Mouse (Mus musculus) limb, embryonic 13.5 days (tissue): ENCODE measurements around the gene 4933430I17Rik. TPM values are rescaled to one million over a fixed set of nuclear protein-coding genes. Genes with fewer than 3 reads are reported as not detected.

ENCODE experiments used
- ATAC-seq: fragments of 200-750 bp; cut with Nextera tagmentation; 2 replicates; pipeline ENCODE4 v1.8.0; 2017; ENCODE audit warnings: low read depth, moderate number of reproducible peaks, moderate TSS enrichment; ENCODE audit not compliant: low FRiP score
- H3K27ac ChIP-seq: fragments of 300-500 bp; sonication (generic); 2 replicates; pipeline ENCODE4 v1.5.1; 2015; ENCODE audit warnings: inconsistent platforms, mild to moderate bottlenecking, moderate library complexity
- H3K27me3 ChIP-seq: fragments of 300-500 bp; sonication (generic); 2 replicates; pipeline ENCODE4 v1.6.1; 2015; ENCODE audit warnings: mild to moderate bottlenecking, inconsistent platforms
- H3K36me3 ChIP-seq: fragments of 300-500 bp; sonication (generic); 2 replicates; pipeline ENCODE4 v1.6.1; 2015; ENCODE audit warnings: inconsistent platforms, mild to moderate bottlenecking, moderate library complexity
- H3K4me1 ChIP-seq: fragments of 300-500 bp; sonication (generic); 2 replicates; pipeline ENCODE4 v1.6.1; 2015; ENCODE audit warnings: inconsistent platforms
- H3K4me2 ChIP-seq: fragments of 300-500 bp; sonication (generic); replicated peaks from 2 replicates; pipeline ENCODE4 v1.6.1; 2015; ENCODE audit warnings: inconsistent platforms, mild to moderate bottlenecking, moderate library complexity
- H3K4me3 ChIP-seq: fragments of 300-500 bp; sonication (generic); 2 replicates; pipeline ENCODE4 v1.5.1; 2015; ENCODE audit warnings: moderate library complexity, mild to moderate bottlenecking, inconsistent platforms
- H3K9ac ChIP-seq: fragments of 300-500 bp; sonication (generic); 2 replicates; pipeline ENCODE4 v1.6.1; 2015; ENCODE audit warnings: mild to moderate bottlenecking, inconsistent platforms
- H3K9me3 ChIP-seq: fragments of 300-500 bp; sonication (generic); 2 replicates; pipeline ENCODE4 v1.6.1; 2016; ENCODE audit warnings: inconsistent platforms
- WGBS: fragments of 180-500 bp; shearing (Covaris S2); methylation state at CpG from one replicate; pipeline ENCODE4 v1.1.7; 2015; 5-methylcytosine and 5-hydroxymethylcytosine counted together
- polyA plus RNA-seq: library from polyadenylated mRNA; unstranded; fragments of >200 nt; fragmentation: Nextera tagmentation; extraction: Ambion mirVana; gene quantifications from 2 replicates; pipeline ENCODE4 v1.2.1, GENCODE M21; 2015

Gene 4933430I17Rik
- polyA plus RNA-seq, 1 experiment from 2014 or later: 0.60 TPM

DNA sequence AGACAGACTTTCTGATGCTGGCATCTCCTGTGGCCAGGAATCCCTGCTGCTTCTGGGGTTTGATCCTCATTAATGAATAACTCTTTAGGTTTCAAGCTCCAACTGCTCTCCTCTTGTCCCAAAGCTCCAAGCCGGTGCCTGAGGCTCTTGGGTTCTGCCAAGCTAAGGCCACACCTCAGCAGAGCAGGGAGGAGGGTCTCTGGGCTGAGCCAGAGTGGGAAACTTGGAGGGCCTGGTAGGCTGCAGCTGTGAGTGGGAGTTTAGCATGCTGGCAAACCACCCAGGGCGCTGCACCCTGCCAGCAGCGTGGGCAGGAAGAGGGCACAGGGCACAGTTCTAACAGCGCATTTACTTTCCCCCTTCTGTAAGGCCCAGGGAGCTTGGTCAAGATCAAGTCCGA is 16.3 kb upstream of the 4933430I17Rik start:
- no peak for ATAC-seq
- no peaks in the 10 kb centered on the region for H3K9me3 ChIP-seq
- H3K4me1 ChIP-seq: no peaks in the 10 kb centered on the region
- H3K4me3 ChIP-seq: no peak overlapping the region
- no peak overlapping the region for H3K4me2 ChIP-seq
- H3K36me3 ChIP-seq: peaks cover 66% of the 10 kb centered on the region
- H3K27me3 ChIP-seq: no peaks in the 10 kb centered on the region
- no peak overlapping the region for H3K27ac ChIP-seq
- WGBS: 95% methylated on average over 5 of the region's 5 CpGs
- H3K9ac ChIP-seq: no peak overlapping the region

DNA sequence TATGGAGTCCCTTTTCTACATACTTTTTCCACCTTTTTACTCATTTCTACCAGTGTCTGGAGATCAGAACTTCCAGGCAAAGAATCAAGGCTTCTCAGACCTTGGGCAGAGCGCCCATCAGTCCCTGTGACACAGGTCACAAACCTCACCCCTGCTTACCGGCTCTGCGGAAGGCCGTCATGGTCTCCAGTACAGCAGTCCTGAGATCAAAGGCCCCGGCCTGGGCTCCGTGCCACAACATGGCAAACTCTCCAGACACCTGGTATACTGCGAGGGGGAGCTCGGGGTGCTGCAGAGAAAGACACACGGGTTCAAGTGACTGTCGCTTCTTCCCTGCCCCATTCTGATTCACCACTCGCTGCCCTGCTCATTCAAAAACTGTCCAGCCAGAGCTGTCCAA is 15.2 kb upstream of the 4933430I17Rik start:
- H3K9me3 ChIP-seq: no peaks in the 10 kb centered on the region
- H3K4me2 ChIP-seq: no peak overlapping the region
- no peaks in the 10 kb centered on the region for H3K27me3 ChIP-seq
- no peak overlapping the region; the same call in 1 of the 2 replicates for H3K9ac ChIP-seq
- no peak overlapping the region for H3K27ac ChIP-seq
- no peak for ATAC-seq
- H3K36me3 ChIP-seq: peaks cover 69% of the 10 kb centered on the region
- H3K4me1 ChIP-seq: no peaks in the 10 kb centered on the region
- WGBS: 88% methylated on average over 11 of the region's 11 CpGs
- no peak overlapping the region for H3K4me3 ChIP-seq

DNA sequence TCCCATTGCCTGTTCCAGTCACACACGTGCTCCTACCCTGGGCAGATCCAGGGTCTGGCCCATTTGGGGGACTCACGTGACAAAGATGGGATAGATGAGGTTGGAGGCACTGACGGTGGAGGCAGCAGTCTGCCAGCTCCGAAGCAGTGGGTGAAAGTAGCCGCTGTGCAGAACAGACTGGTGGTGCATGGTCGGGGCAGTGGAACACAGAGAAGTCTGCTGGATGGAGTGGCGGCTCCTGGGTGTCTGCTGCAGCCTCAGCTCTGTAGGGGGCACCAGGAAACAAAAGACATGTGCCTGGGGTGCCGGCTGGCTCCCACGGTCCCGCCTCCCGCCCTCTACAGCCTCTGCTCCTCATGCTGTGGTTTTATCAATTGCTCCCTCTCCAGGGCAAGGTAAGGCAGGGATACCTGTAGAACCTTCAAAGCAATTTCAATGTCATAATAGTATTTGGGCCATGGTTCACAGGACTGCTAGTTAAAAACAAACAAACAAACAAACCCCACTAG is 11.1 kb upstream of the 4933430I17Rik start:
- Histone ChIP-seq H3K27me3 (no peaks in the 10 kb centered on the region), H3K4me2 (no peak overlapping the region), H3K4me3 (no peak overlapping the region), H3K36me3 (peaks cover 51% of the 10 kb centered on the region), H3K9me3 (no peaks in the 10 kb centered on the region), H3K4me1 (peaks cover 31% of the 10 kb centered on the region), H3K9ac (no peak overlapping the region), H3K27ac (no peak overlapping the region)
- WGBS: 43% methylated on average over 11 of the region's 11 CpGs
- no peak for ATAC-seq

DNA sequence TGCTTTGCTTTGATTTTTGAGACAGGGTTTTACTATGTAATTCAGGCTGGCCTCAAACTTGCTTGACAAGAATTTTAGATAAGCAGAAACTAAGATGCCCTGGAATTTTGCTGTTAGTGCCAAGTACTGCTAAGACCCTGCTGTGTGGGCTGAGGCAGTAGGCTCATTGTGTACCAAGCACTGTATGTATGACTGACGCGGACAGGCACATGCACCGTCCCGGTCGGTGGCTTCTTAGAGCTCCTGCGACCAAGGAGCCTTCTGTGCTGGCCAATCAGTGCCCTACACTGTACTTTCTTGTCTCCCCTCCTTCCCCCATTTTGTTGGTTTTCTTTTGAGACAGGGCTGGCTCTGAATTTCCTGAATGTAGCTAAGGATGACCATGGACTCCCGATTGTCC is 10.2 kb upstream of the 4933430I17Rik start:
- Histone ChIP-seq H3K36me3 (peaks cover 42% of the 10 kb centered on the region), H3K4me1 (peaks cover 33% of the 10 kb centered on the region), H3K9me3 (no peaks in the 10 kb centered on the region), H3K27me3 (no peaks in the 10 kb centered on the region), H3K4me3 (no peak overlapping the region), H3K9ac (no peak overlapping the region), H3K27ac (no peak overlapping the region), H3K4me2 (no peak overlapping the region)
- WGBS: 91% methylated on average over 7 of the region's 7 CpGs
- ATAC-seq: no peak

DNA sequence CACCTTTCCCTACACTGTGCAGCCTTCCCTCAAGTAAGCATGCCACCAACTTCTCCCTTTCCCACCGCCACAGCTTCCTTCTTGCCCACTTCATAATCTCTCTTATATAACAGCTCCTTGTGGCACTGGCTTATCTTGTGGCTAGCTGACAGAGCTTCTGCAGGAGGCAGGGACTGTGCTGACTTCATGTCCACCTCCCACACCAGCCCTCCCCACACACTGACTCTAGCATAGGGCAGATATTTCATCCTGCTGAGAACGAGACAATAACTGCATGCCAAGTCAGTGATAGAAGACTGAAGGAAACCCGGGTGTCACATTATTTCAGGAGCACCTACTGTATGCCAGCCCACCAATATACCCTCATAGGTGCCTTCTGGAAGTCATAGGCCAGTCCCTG is 9.7 kb upstream of the 4933430I17Rik start:
- H3K9me3 ChIP-seq: no peaks in the 10 kb centered on the region
- H3K9ac ChIP-seq: no peak overlapping the region
- no peak overlapping the region for H3K27ac ChIP-seq
- ATAC-seq: no peak
- peaks cover 37% of the 10 kb centered on the region for H3K36me3 ChIP-seq
- no peaks in the 10 kb centered on the region for H3K27me3 ChIP-seq
- 82% methylated on average over 3 of the region's 3 CpGs for WGBS
- H3K4me2 ChIP-seq: no peak overlapping the region
- peaks cover 33% of the 10 kb centered on the region for H3K4me1 ChIP-seq
- H3K4me3 ChIP-seq: no peak overlapping the region

DNA sequence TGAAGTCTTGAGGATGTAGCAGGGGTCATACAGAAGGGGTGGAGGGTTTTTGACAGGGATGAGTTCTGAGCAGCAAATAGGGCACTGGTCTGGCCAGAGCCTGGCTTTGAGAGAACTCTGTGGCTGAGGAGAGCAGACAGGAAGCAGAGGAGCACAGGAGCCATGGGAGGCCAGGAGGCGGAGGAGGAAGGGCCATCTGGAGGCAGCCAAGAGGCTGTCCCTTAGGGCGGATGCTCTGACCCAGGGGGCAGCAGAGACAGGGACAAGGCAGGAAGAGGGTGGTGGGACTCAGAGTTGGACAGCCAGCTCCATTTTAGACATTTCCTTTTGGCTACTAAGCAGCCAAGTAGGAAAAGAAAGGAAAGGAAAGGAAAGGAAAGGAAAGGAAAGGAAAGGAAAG is 9.1 kb upstream of the 4933430I17Rik start:
- Histone ChIP-seq H3K9ac (no peak overlapping the region), H3K27me3 (no peaks in the 10 kb centered on the region), H3K9me3 (no peaks in the 10 kb centered on the region), H3K4me2 (no peak overlapping the region), H3K4me1 (peaks cover 33% of the 10 kb centered on the region), H3K27ac (no peak overlapping the region), H3K4me3 (no peak overlapping the region), H3K36me3 (peaks cover 31% of the 10 kb centered on the region)
- 53% methylated on average over 2 of the region's 2 CpGs for WGBS
- ATAC-seq: no peak

DNA sequence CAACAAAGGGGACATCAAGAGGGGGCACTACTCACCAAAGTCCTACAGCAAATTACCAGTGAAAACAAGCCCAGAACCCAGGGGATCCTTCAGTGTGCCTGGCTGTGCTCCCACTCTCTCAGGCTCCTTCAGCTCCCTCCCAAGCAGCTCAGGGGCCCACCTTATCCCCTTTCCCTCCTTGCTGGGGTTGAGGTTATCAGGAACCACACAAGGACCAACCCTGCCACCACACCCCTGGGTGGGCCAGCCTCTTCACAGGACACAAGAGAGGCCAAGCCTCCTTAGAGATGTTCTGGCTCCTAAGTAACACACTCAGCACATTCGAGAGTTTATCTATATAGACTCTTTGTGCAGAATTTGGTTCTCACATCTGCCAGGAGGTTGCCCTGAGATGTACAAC is 8.6 kb upstream of the 4933430I17Rik start:
- Histone ChIP-seq H3K27ac (no peak overlapping the region), H3K4me1 (peaks cover 33% of the 10 kb centered on the region), H3K9ac (no peak overlapping the region), H3K27me3 (no peaks in the 10 kb centered on the region), H3K4me3 (no peak overlapping the region), H3K9me3 (no peaks in the 10 kb centered on the region), H3K4me2 (no peak overlapping the region), H3K36me3 (peaks cover 26% of the 10 kb centered on the region)
- 86% methylated on average over 1 of the region's 1 CpGs for WGBS
- ATAC-seq: no peak

DNA sequence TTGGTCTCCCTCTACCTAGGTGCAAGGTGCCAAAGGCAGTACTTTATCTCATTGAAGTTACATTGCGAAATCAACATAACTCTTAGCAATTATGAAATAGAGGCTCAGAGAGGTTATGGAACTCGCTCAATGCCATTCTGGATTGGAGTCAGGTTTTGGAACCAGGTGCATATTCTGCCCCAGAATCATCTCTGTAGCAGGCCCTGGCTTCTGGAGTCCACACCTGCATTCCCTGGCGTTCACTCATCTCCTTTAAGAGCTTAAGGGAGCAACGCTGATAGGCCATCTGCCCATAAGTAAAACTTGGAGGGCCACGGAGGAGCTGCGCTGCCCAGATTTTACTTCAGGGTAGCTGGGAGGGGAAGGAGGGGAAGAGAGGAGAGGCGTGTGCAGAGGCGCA is 8.1 kb upstream of the 4933430I17Rik start:
- ATAC-seq: no peak
- H3K4me2 ChIP-seq: no peak overlapping the region
- no peak overlapping the region for H3K4me3 ChIP-seq
- H3K27ac ChIP-seq: no peak overlapping the region
- WGBS: 72% methylated on average over 8 of the region's 8 CpGs
- no peaks in the 10 kb centered on the region for H3K9me3 ChIP-seq
- H3K27me3 ChIP-seq: no peaks in the 10 kb centered on the region
- peaks cover 33% of the 10 kb centered on the region for H3K4me1 ChIP-seq
- peaks cover 25% of the 10 kb centered on the region for H3K36me3 ChIP-seq
- H3K9ac ChIP-seq: peak overlapping the region; percentile 31; the same call in 1 of the 2 replicates

DNA sequence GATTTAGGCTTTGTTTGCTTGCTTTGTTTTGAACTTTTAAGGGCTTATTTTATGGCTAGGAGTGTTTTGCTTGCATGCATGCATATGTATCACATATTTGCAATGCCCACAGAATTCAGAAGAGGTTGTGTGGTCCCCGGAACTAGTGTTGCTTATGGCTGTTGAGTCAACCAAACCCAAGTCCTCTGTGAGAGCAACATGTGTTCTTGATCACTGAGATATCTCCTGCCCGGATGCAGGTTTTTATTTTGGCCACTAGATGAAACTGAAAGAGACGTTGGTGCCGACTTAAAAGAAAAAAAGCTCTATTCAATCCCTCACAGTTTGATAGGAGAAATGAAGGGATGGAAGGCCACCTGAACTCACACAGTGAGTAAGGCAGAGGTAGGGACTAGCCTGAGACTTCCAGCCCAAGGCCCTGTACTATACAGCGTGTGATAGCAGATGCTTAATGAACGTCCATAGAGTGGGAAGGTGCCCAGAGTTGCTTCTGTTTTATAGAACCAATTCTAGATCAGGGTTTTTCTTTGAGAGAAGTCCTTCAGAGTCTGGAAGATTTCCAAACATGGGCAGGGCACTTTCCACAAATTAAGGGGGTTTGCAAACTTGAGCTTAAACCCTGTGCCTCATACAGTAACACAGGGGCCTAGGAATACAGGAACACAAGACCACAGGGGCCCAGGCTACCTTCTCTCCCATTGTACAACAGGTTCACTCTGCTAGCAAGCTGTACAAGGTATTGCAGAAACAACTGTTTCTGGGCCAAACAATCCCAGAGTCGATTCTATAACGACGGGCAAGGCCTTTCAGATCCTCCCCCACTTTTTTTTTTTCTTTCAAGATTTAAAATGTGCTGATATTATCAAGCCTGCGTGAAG is 7.4 kb upstream of the 4933430I17Rik start:
- H3K9ac ChIP-seq: peak overlapping the region; percentile 85
- H3K4me2 ChIP-seq: peak overlapping the region; percentile 81
- no peak for ATAC-seq
- 65% methylated on average over 10 of the region's 10 CpGs for WGBS
- no peaks in the 10 kb centered on the region for H3K9me3 ChIP-seq
- no peaks in the 10 kb centered on the region for H3K27me3 ChIP-seq
- H3K27ac ChIP-seq: no peak overlapping the region
- peaks cover 33% of the 10 kb centered on the region for H3K4me1 ChIP-seq
- peak overlapping the region; percentile 70 for H3K4me3 ChIP-seq
- H3K36me3 ChIP-seq: peaks cover 25% of the 10 kb centered on the region

DNA sequence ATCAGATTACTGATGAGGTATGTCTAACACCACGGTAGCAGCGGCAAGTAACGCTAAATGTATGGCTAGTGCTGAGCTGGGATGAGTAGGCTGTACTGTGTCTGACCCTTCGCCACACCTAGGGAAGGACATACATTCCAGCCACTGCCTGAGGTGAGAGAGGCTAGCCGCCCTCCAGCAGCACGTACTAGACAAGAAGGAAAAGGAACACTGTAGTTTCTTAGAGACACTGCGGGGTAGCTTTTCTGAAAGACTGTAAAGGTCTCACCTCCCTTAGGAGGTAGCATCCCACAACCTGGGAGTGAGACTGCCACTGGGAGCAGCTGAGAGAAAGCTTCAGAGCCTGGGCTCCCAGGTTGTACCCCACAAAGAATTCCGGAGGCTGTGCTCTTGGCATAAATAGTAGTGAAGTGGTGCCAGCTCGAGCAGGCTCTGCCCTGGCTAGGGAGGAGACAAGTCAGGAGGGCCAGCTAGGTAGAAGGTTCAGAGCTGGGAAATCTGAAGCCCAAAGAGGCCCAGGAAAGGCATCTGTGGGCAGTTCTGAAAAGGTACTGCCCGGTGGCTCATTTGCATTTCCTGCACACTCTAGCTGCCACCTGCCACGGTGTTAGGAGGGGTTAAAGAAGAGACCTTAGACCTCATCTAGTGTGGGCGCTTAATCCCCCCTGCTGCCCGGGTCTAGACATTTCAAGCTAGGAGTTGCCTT is 6.6 kb upstream of the 4933430I17Rik start:
- Histone ChIP-seq H3K36me3 (peaks cover 25% of the 10 kb centered on the region), H3K4me2 (peak overlapping the region; percentile 81), H3K9me3 (no peaks in the 10 kb centered on the region), H3K27me3 (no peaks in the 10 kb centered on the region), H3K4me3 (peak overlapping the region; percentile 70), H3K4me1 (peaks cover 35% of the 10 kb centered on the region), H3K27ac (peak overlapping the region; percentile 85; the same call in 1 of the 2 replicates), H3K9ac (peak overlapping the region; percentile 85)
- 0 out of 2 replicates have a peak, but pooled peaks have one; percentile 2 for ATAC-seq
- 45% methylated on average over 13 of the region's 13 CpGs for whole genome bisulfite sequencing

DNA sequence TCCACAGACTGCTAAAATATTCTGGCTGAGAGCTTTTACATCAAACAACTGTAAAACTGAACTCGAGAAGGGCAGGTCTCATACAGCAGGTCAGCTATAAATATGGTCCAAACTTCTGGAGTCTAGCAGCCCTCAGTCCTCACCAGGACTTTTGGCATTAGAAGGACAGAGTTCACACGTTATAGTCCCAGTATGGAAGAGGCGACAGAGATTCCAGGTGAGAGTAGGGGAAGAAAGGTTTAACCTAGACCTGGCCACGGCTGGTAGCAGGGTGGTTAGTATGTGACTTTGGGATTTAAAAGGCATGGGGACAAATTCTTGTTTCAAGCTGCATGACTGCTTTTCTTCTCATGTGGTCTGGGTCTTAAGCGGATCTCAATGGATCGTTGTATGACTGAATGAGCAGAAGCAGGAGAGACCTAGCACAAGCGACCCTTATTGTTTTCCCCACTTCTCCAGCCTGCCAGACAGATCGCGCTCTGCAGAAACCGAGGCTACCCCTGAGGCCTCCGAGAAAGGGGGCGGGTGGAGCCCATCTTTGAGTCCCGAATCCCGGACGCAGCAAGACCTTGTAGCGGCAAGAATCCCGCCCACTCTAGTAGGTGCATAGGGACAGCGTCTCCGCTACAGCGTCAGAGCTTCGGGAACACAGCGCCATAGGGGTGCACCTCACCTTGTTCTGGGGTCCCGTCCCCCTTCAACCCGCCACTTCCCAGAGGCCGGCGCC is 5.9 kb upstream of the 4933430I17Rik start:
- Histone ChIP-seq H3K27me3 (no peaks in the 10 kb centered on the region), H3K36me3 (peaks cover 21% of the 10 kb centered on the region; the same call in 1 of the 2 replicates), H3K4me2 (peak overlapping the region; percentile 81), H3K9ac (peak overlapping the region; percentile 85), H3K4me1 (peaks cover 43% of the 10 kb centered on the region), H3K9me3 (no peaks in the 10 kb centered on the region), H3K27ac (peak overlapping the region; percentile 85), H3K4me3 (peak overlapping the region; percentile 70)
- whole genome bisulfite sequencing: under 1% methylated on average over 26 of the region's 26 CpGs
- peak; percentile 79 for ATAC-seq
